Mouse (Mus musculus) CH12.LX (cell line): ENCODE measurements at regions not wholly inside any gene's neighbourhood (a gene's known extent, or its start where the extent isn't known, plus 50 kb on each side); places are given as distances from the start of the nearest gene placed in this dataset.

Source experiments
- DNase-seq: peaks from one replicate; pipeline ENCODE4 v3.0.0-alpha.2; 2013; ENCODE audit errors: extremely low read depth
- H3K27ac ChIP-seq: 2 replicates; pipeline ENCODE4 v1.5.1; 2012; ENCODE audit warnings: low read depth, mild to moderate bottlenecking, control low read depth, moderate library complexity; ENCODE audit not compliant: insufficient read depth
- H3K27me3 ChIP-seq: replicated peaks from 2 replicates; pipeline ENCODE3; 2012; ENCODE audit warnings: inconsistent platforms
- H3K36me3 ChIP-seq, 2 experiments: replicated peaks in 1 of 2; 2 replicates each; pipeline versions ENCODE3 to v1.6.1; 2012; ENCODE audit warnings: inconsistent platforms in 1 of 2, low read length in 1 of 2, mild to moderate bottlenecking in 1 of 2, mixed read lengths in 1 of 2, moderate library complexity in 1 of 2; ENCODE audit not compliant: control insufficient read depth in 1 of 2, insufficient read depth in 1 of 2
- H3K4me1 ChIP-seq, 2 experiments: 2 replicates each; pipeline ENCODE4 v1.6.1; 2012; ENCODE audit warnings: inconsistent platforms in 1 of 2, moderate library complexity in 1 of 2; ENCODE audit not compliant: insufficient read depth in 2 of 2, control insufficient read depth in 1 of 2
- H3K4me2 ChIP-seq: 2 replicates; pipeline ENCODE4 v1.6.1; 2012; ENCODE audit warnings: low read depth, mild to moderate bottlenecking, control low read depth; ENCODE audit not compliant: poor library complexity, insufficient read depth, severe bottlenecking
- H3K4me3 ChIP-seq, 3 experiments: fragments of 150-350 bp in 1 of 3; sonication (generic) in 1 of 3; replicated peaks in 1 of 3; 2 replicates each; pipeline versions ENCODE3 to v1.5.1; 2011 to 2012; ENCODE audit warnings: low read depth in 2 of 3, low read length in 2 of 3, mild to moderate bottlenecking in 2 of 3, moderate library complexity in 2 of 3, control low read depth in 1 of 3, improper control_type of control experiment in 1 of 3, inconsistent platforms in 1 of 3, mixed read lengths in 1 of 3; ENCODE audit not compliant: poor library complexity in 1 of 3
- H3K79me2 ChIP-seq: replicated peaks from 2 replicates; pipeline ENCODE4 v1.6.1; 2012; ENCODE audit warnings: mild to moderate bottlenecking, moderate library complexity; ENCODE audit not compliant: control insufficient read depth, poor library complexity, insufficient read depth, severe bottlenecking; ENCODE audit errors: extremely low read depth
- H3K9ac ChIP-seq: 2 replicates; pipeline ENCODE4 v1.6.1; 2012; ENCODE audit warnings: low read depth, mild to moderate bottlenecking, control low read depth, moderate library complexity; ENCODE audit not compliant: insufficient read depth
- H3K9me3 ChIP-seq: replicated peaks from 2 replicates; pipeline ENCODE3; 2012; ENCODE audit warnings: low read length, inconsistent platforms, mixed read lengths
- BHLHE40 ChIP-seq: IDR thresholded peaks from 2 replicates; pipeline ENCODE4 v1.6.1; 2011; ENCODE audit warnings: mild to moderate bottlenecking, low read depth, low read length, improper control_type of control experiment
- E2F4 ChIP-seq: IDR thresholded peaks from 2 replicates; pipeline ENCODE4 v1.6.1; 2011; ENCODE audit warnings: low read depth, low read length, improper control_type of control experiment; ENCODE audit not compliant: insufficient replicate concordance
- ELF1 ChIP-seq: IDR thresholded peaks from 2 replicates; pipeline ENCODE4 v1.6.1; 2014; ENCODE audit warnings: low read depth, mild to moderate bottlenecking, inconsistent platforms, low read length, improper control_type of control experiment
- IRF4 ChIP-seq: IDR thresholded peaks from 2 replicates; pipeline ENCODE4 v1.6.1; 2014; ENCODE audit warnings: low read depth, mild to moderate bottlenecking, inconsistent platforms, low read length, improper control_type of control experiment
- JUND ChIP-seq: conservative IDR thresholded peaks from 2 replicates; pipeline ENCODE4 v1.6.1; 2011; ENCODE audit warnings: low read depth, low read length, improper control_type of control experiment
- MEF2A ChIP-seq: IDR thresholded peaks from 2 replicates; pipeline ENCODE4 v1.6.1; 2014; ENCODE audit warnings: low read depth, mild to moderate bottlenecking, inconsistent platforms, low read length, improper control_type of control experiment, borderline replicate concordance
- MYC ChIP-seq: IDR thresholded peaks from 2 replicates; pipeline ENCODE4 v1.6.1; 2011; ENCODE audit warnings: low read depth, mild to moderate bottlenecking, improper control_type of control experiment, low read length
- PAX5 ChIP-seq: IDR thresholded peaks from 2 replicates; pipeline ENCODE4 v1.6.1; 2012; ENCODE audit warnings: low read length, inconsistent platforms, mixed read lengths
- POLR2A ChIP-seq: IDR thresholded peaks from 2 replicates; pipeline ENCODE4 v1.6.1; 2011; ENCODE audit warnings: low read depth, mild to moderate bottlenecking, improper control_type of control experiment, low read length
- POLR2AphosphoS2 ChIP-seq: IDR thresholded peaks from 2 replicates; pipeline ENCODE4 v1.6.1; 2011; ENCODE audit warnings: low read depth, low read length, improper control_type of control experiment
- RAD21 ChIP-seq: IDR thresholded peaks from 2 replicates; pipeline ENCODE4 v1.6.1; 2011; ENCODE audit warnings: low read depth, mild to moderate bottlenecking, low read length, improper control_type of control experiment, moderate library complexity
- SIN3A ChIP-seq: IDR thresholded peaks from 2 replicates; pipeline ENCODE4 v1.6.1; 2012; ENCODE audit warnings: low read length, improper control_type of control experiment, inconsistent platforms
- TBP ChIP-seq: conservative IDR thresholded peaks from 2 replicates; pipeline ENCODE4 v1.6.1; 2011; ENCODE audit warnings: low read depth, low read length, improper control_type of control experiment
- TCF12 ChIP-seq: IDR thresholded peaks from 2 replicates; pipeline ENCODE4 v1.6.1; 2014; ENCODE audit warnings: low read depth, mild to moderate bottlenecking, inconsistent platforms, low read length, improper control_type of control experiment
- USF2 ChIP-seq: conservative IDR thresholded peaks from 2 replicates; pipeline ENCODE4 v1.6.1; 2011; ENCODE audit warnings: low read depth, low read length, improper control_type of control experiment
- dilution Hi-C: fragments of 300-500 bp; cut with MboI; formaldehyde crosslinking; loops from 2 replicates; pipeline ENCODE4 v1.14.3; 2020; ENCODE audit warnings: low sequenced_read_pairs; ENCODE audit not compliant: extremely low pct_unique_long_range_greater_than_20kb, extremely low pct_ligation_motif_present
- in situ Hi-C: fragments of 300-500 bp; cut with MboI; formaldehyde crosslinking; loops from 3 replicates; pipeline ENCODE4 v1.14.3; 2019; ENCODE audit warnings: low sequenced_read_pairs, low pct_ligation_motif_present, low pct_unique_long_range_greater_than_20kb, mixed read lengths

DNA sequence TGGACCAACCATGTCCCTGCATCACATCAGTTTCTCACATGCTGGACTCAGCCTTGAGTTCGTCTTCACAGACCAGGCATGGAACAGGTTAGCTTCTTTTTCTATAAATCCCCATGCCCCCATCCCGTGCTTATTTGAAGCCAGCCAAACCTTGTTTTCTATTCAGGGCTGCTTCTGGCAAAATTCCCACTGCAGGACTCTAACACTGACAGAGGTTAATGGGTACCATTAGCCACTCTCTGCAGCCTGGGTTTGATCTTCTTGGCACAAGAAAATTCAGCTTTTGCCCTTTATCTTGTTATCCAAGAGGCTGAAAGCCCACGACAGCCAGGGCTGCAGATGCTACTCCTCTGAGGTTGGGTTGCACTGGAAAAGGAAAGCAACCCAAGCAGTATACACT, 101.8 kb upstream of the Fam204a start:
- no peaks in the 10 kb centered on the region for H3K36me3 ChIP-seq
- no peak overlapping the region for H3K4me3 ChIP-seq
- in situ Hi-C loops (loop anchor here (25.0 kb wide), 1 partner anchor 891 kb away; no protein-coding TSS in a partner anchor), dilution Hi-C loops (no loop called here)
- TF ChIP-seq PAX5 = no peak
- TF ChIP-seq BHLHE40 = no peak
- TF ChIP-seq USF2 = no peak
- no peak for TF ChIP-seq TCF12
- no peak for TF ChIP-seq POLR2AphosphoS2
- no peak for TF ChIP-seq E2F4
- no peak for TF ChIP-seq JUND
- no peak for TF ChIP-seq SIN3A
- TF ChIP-seq MEF2A = no peak
- TF ChIP-seq IRF4 = no peak
- TF ChIP-seq MYC = no peak
- no peak for TF ChIP-seq RAD21
- H3K27ac ChIP-seq = no peak overlapping the region
- H3K4me1 ChIP-seq = no peaks in the 10 kb centered on the region
- no peaks in the 10 kb centered on the region for H3K79me2 ChIP-seq
- no peaks in the 10 kb centered on the region for H3K9me3 ChIP-seq
- no peaks in the 10 kb centered on the region for H3K27me3 ChIP-seq
- H3K4me2 ChIP-seq = no peak overlapping the region
- no peak overlapping the region for H3K9ac ChIP-seq
- no peak for DNase-seq

- H3K9me3 ChIP-seq = no peaks in the 10 kb centered on the region
- no peak for DNase-seq
- H3K4me3 ChIP-seq = no peak overlapping the region
- no peaks in the 10 kb centered on the region for H3K27me3 ChIP-seq
- no peaks in the 10 kb centered on the region for H3K79me2 ChIP-seq
- dilution Hi-C loops (no loop called here), in situ Hi-C loops (loop anchor here (25.0 kb wide), 1 partner anchor 888 kb away; no protein-coding TSS in a partner anchor)
- H3K4me2 ChIP-seq = no peak overlapping the region
- TF ChIP-seq TBP (no peak), MEF2A (no peak), SIN3A (no peak)
- no peak overlapping the region for H3K9ac ChIP-seq
- no peak overlapping the region for H3K27ac ChIP-seq
- H3K36me3 ChIP-seq = no peaks in the 10 kb centered on the region
- H3K4me1 ChIP-seq = no peaks in the 10 kb centered on the region
These were observed 99.1 kb upstream of the Fam204a start for GRCm38 (mm10) chr19:60325612-60326011.

GRCm38 (mm10) chr19:60325112-60325511, 98.6 kb upstream of the Fam204a start:
- no peak overlapping the region for H3K9ac ChIP-seq
- no peaks in the 10 kb centered on the region for H3K9me3 ChIP-seq
- TF ChIP-seq ELF1 = no peak
- TF ChIP-seq TCF12 = no peak
- no peak for TF ChIP-seq USF2
- no peak for TF ChIP-seq POLR2A
- H3K36me3 ChIP-seq = no peaks in the 10 kb centered on the region
- H3K4me1 ChIP-seq = no peaks in the 10 kb centered on the region
- H3K27ac ChIP-seq = no peak overlapping the region
- no peak overlapping the region for H3K4me3 ChIP-seq
- no peaks in the 10 kb centered on the region for H3K27me3 ChIP-seq
- H3K79me2 ChIP-seq = no peaks in the 10 kb centered on the region
- in situ Hi-C loops (loop anchor here (25.0 kb wide), 1 partner anchor 888 kb away; no protein-coding TSS in a partner anchor), dilution Hi-C loops (no loop called here)
- no peak overlapping the region for H3K4me2 ChIP-seq
- no peak for DNase-seq
